Mouse (Mus musculus): ENCODE data around the gene Atn1. TPM values are rescaled to one million over a fixed set of nuclear protein-coding genes. Genes with fewer than 3 reads are reported as not detected.

Atn1 gene
- polyA plus RNA-seq, 1 experiment from 2014 or later = 24.7 TPM

GRCm38 (mm10) chr6:124757909-124758848 is 1.9 kb upstream of the Atn1 start:
- Histone ChIP-seq H3K4me3 (ENCODE audit: low read length) (peak overlapping the region; percentile 80), H3K4me2 (ENCODE audit: low read length) (peak overlapping the region; percentile 80), H3K9me3 (ENCODE audit: control insufficient read depth, low read length) (no peaks in the 10 kb centered on the region), H3K9ac (ENCODE audit: low read depth, low read length) (peak overlapping the region; percentile 97), H3K4me1 (ENCODE audit: control insufficient read depth, insufficient read depth, low read depth, low read length) (peaks cover 34% of the 10 kb centered on the region), H3K27me3 (replicated peaks; ENCODE audit: control insufficient read depth, insufficient read depth, low read length) (no peaks in the 10 kb centered on the region), H3K36me3 (ENCODE audit: control insufficient read depth, insufficient read depth, low read length) (no peaks in the 10 kb centered on the region), H3K27ac (ENCODE audit: low read depth, low read length) (peak overlapping the region; percentile 99)
- WGBS = 18% methylated on average over 5 of the region's 5 CpGs
- peak; percentile 43 for ATAC-seq

GRCm38 (mm10) chr6:124757351-124757880 is 1.1 kb upstream of the Atn1 start:
- H3K9me3 ChIP-seq (ENCODE audit: control insufficient read depth, low read length) = no peaks in the 10 kb centered on the region
- no peaks in the 10 kb centered on the region for H3K27me3 ChIP-seq (replicated peaks; ENCODE audit: control insufficient read depth, insufficient read depth, low read length)
- peak overlapping the region; percentile 80 for H3K4me2 ChIP-seq (ENCODE audit: low read length)
- no peaks in the 10 kb centered on the region for H3K36me3 ChIP-seq (ENCODE audit: control insufficient read depth, insufficient read depth, low read length)
- H3K4me1 ChIP-seq (ENCODE audit: control insufficient read depth, insufficient read depth, low read depth, low read length) = peaks cover 34% of the 10 kb centered on the region
- peak overlapping the region; percentile 80 for H3K4me3 ChIP-seq (ENCODE audit: low read length)
- no peak for ATAC-seq
- H3K9ac ChIP-seq (ENCODE audit: low read depth, low read length) = peak overlapping the region; percentile 97
- peak overlapping the region; percentile 99 for H3K27ac ChIP-seq (ENCODE audit: low read depth, low read length)
- WGBS = 2% methylated on average over 5 of the region's 5 CpGs

GRCm38 (mm10) chr6:124756652-124757350 is 477 bp upstream of the Atn1 start:
- WGBS = under 1% methylated on average over 47 of the region's 54 CpGs
- Histone ChIP-seq H3K27me3 (replicated peaks; ENCODE audit: control insufficient read depth, insufficient read depth, low read length) (no peaks in the 10 kb centered on the region), H3K9ac (ENCODE audit: low read depth, low read length) (peak overlapping the region; percentile 97), H3K4me1 (ENCODE audit: control insufficient read depth, insufficient read depth, low read depth, low read length) (peaks cover 34% of the 10 kb centered on the region), H3K4me3 (ENCODE audit: low read length) (peak overlapping the region; percentile 80), H3K4me2 (ENCODE audit: low read length) (peak overlapping the region; percentile 80), H3K9me3 (ENCODE audit: control insufficient read depth, low read length) (no peaks in the 10 kb centered on the region), H3K36me3 (ENCODE audit: control insufficient read depth, insufficient read depth, low read length) (no peaks in the 10 kb centered on the region), H3K27ac (ENCODE audit: low read depth, low read length) (peak overlapping the region; percentile 99)
- peak; percentile 75 for ATAC-seq

- ATAC-seq = no peak
- H3K4me1 ChIP-seq (ENCODE audit: control insufficient read depth, insufficient read depth, low read depth, low read length) = peaks cover 34% of the 10 kb centered on the region
Measured at GRCm38 (mm10) chr6:124755306-124755705, 1.0 kb downstream of the Atn1 start.

GRCm38 (mm10) chr6:124753861-124754260 is 2.5 kb downstream of the Atn1 start:
- H3K4me3 ChIP-seq (ENCODE audit: low read length) = no peak overlapping the region
- no peaks in the 10 kb centered on the region for H3K27me3 ChIP-seq (replicated peaks; ENCODE audit: control insufficient read depth, insufficient read depth, low read length)
- peak overlapping the region; percentile 80; the same call in 1 of the 2 replicates for H3K4me2 ChIP-seq (ENCODE audit: low read length)
- no peaks in the 10 kb centered on the region for H3K9me3 ChIP-seq (ENCODE audit: control insufficient read depth, low read length)
- 94% methylated on average over 2 of the region's 2 CpGs for WGBS
- H3K36me3 ChIP-seq (ENCODE audit: control insufficient read depth, insufficient read depth, low read length) = peaks cover 7% of the 10 kb centered on the region; the same call in 1 of the 2 replicates
- no peak overlapping the region for H3K9ac ChIP-seq (ENCODE audit: low read depth, low read length)
- ATAC-seq = no peak
- H3K4me1 ChIP-seq (ENCODE audit: control insufficient read depth, insufficient read depth, low read depth, low read length) = peaks cover 31% of the 10 kb centered on the region
- no peak overlapping the region for H3K27ac ChIP-seq (ENCODE audit: low read depth, low read length)

More at GRCm38 (mm10) chr6:124755306-124755705, 1.0 kb downstream of the Atn1 start:
- Histone ChIP-seq H3K9me3 (ENCODE audit: control insufficient read depth, low read length) (no peaks in the 10 kb centered on the region), H3K27ac (ENCODE audit: low read depth, low read length) (peak overlapping the region; percentile 99), H3K9ac (ENCODE audit: low read depth, low read length) (peak overlapping the region; percentile 97), H3K4me2 (ENCODE audit: low read length) (peak overlapping the region; percentile 80), H3K27me3 (replicated peaks; ENCODE audit: control insufficient read depth, insufficient read depth, low read length) (no peaks in the 10 kb centered on the region), H3K36me3 (ENCODE audit: control insufficient read depth, insufficient read depth, low read length) (no peaks in the 10 kb centered on the region), H3K4me3 (ENCODE audit: low read length) (peak overlapping the region; percentile 80)
- WGBS = 0% methylated on average over 3 of the region's 3 CpGs

- H3K4me1 ChIP-seq (ENCODE audit: control insufficient read depth, insufficient read depth, low read depth, low read length) = peaks cover 30% of the 10 kb centered on the region
- no peak overlapping the region for H3K9ac ChIP-seq (ENCODE audit: low read depth, low read length)
- H3K27ac ChIP-seq (ENCODE audit: low read depth, low read length) = no peak overlapping the region
- H3K36me3 ChIP-seq (ENCODE audit: control insufficient read depth, insufficient read depth, low read length) = peaks cover 28% of the 10 kb centered on the region
- H3K27me3 ChIP-seq (replicated peaks; ENCODE audit: control insufficient read depth, insufficient read depth, low read length) = no peaks in the 10 kb centered on the region
- H3K4me3 ChIP-seq (ENCODE audit: low read length) = no peak overlapping the region
- WGBS = 87% methylated on average over 8 of the region's 8 CpGs
- ATAC-seq = no peak
- H3K4me2 ChIP-seq (ENCODE audit: low read length) = no peak overlapping the region
- H3K9me3 ChIP-seq (ENCODE audit: control insufficient read depth, low read length) = no peaks in the 10 kb centered on the region
Measured at GRCm38 (mm10) chr6:124750405-124750804, 5.9 kb downstream of the Atn1 start.

- H3K4me2 ChIP-seq (ENCODE audit: low read length) = peak overlapping the region; percentile 91
- peak overlapping the region; percentile 87 for H3K27ac ChIP-seq (ENCODE audit: low read depth, low read length)
- no peaks in the 10 kb centered on the region for H3K9me3 ChIP-seq (ENCODE audit: control insufficient read depth, low read length)
- peak overlapping the region; percentile 54 for H3K4me3 ChIP-seq (ENCODE audit: low read length)
- H3K27me3 ChIP-seq (replicated peaks; ENCODE audit: control insufficient read depth, insufficient read depth, low read length) = no peaks in the 10 kb centered on the region
- peaks cover 45% of the 10 kb centered on the region for H3K36me3 ChIP-seq (ENCODE audit: control insufficient read depth, insufficient read depth, low read length)
- H3K4me1 ChIP-seq (ENCODE audit: control insufficient read depth, insufficient read depth, low read depth, low read length) = peaks cover 16% of the 10 kb centered on the region
- no peak for ATAC-seq
- 86% methylated on average over 7 of the region's 7 CpGs for WGBS
- peak overlapping the region; percentile 89 for H3K9ac ChIP-seq (ENCODE audit: low read depth, low read length)
Measured at GRCm38 (mm10) chr6:124746654-124747632, 9.4 kb downstream of the Atn1 start.

GRCm38 (mm10) chr6:124746296-124746605 is 10.1 kb downstream of the Atn1 start:
- peak; percentile 7 for ATAC-seq
- peak overlapping the region; percentile 91 for H3K4me2 ChIP-seq (ENCODE audit: low read length)
- H3K4me1 ChIP-seq (ENCODE audit: control insufficient read depth, insufficient read depth, low read depth, low read length) = peaks cover 22% of the 10 kb centered on the region
- no peaks in the 10 kb centered on the region for H3K27me3 ChIP-seq (replicated peaks; ENCODE audit: control insufficient read depth, insufficient read depth, low read length)
- peak overlapping the region; percentile 89 for H3K9ac ChIP-seq (ENCODE audit: low read depth, low read length)
- peak overlapping the region; percentile 54 for H3K4me3 ChIP-seq (ENCODE audit: low read length)
- peak overlapping the region; percentile 87 for H3K27ac ChIP-seq (ENCODE audit: low read depth, low read length)
- no peaks in the 10 kb centered on the region for H3K9me3 ChIP-seq (ENCODE audit: control insufficient read depth, low read length)
- 11% methylated on average over 8 of the region's 8 CpGs for WGBS
- peaks cover 45% of the 10 kb centered on the region for H3K36me3 ChIP-seq (ENCODE audit: control insufficient read depth, insufficient read depth, low read length)

Data from hindbrain, embryonic 16.5 days (tissue).